Mouse (Mus musculus) embryonic stem cell, embryonic (primary cell): ENCODE results near the gene Notum.

Experiments
- CTCF ChIA-PET, 4 experiments: fragments of 300-600 bp in 2 of 4; fragments of 350-600 bp in 2 of 4; sonication (Branson Sonifier 250); formaldehyde crosslinking; loops; one replicate each; lab custom pipeline; 2022; ENCODE audit warnings: inconsistent platforms in 2 of 4; lab: Charles Lee
- POLR2A ChIA-PET, 4 experiments: fragments of 300-600 bp in 2 of 4; fragments of 350-600 bp in 2 of 4; sonication (Branson Sonifier 250); formaldehyde crosslinking; loops; one replicate each; lab custom pipeline; 2022; ENCODE audit warnings: antibody characterized with exemption in 4 of 4, inconsistent platforms in 1 of 4; lab: Charles Lee

Notum gene

DNA sequence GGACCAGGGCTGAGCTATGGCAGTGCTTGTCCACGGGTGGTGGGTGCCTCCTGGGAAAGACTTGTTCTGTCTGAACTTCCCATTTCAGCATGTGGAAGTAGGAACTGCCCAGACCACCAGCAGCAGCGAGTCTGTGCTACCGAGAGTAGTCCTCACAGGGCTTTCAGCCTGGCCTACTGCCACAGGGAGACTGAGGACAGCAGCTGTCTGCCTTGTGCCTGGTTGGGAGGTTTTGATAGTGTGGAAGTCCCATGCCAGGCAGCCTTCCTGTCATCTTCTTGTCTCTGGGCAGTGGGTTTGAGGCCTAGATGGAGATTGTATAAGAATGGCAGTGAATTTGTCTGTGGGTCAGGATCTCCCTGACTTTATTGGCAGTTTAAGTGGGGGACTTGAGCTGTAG, 28.4 kb upstream of the Notum start:
- POLR2A ChIA-PET: interaction anchor here in 3 of 4 experiments (0.5 to 34.4 kb wide), 13 partner anchors 9 to 114 kb away, joined by 3 to 509 read pairs (median 5); partner anchors contain the start of genes Pycr1 (in 3 of the 3), Aspscr1 (in 1 of the 3), Cenpx (in 1 of the 3) and Lrrc45 (in 1 of the 3)
- CTCF ChIA-PET: interaction anchor here in 3 of 4 experiments (0.8 to 1.7 kb wide), 4 partner anchors 11 to 87 kb away, joined by 3 to 4 read pairs (median 3); partner anchors contain the start of gene Pycr1 (in 1 of the 3)

- CTCF ChIA-PET: interaction anchor here in 1 of 4 experiments (1.6 kb wide), 1 partner anchor 10 kb away, joined by 4 read pairs; no protein-coding TSS in a partner anchor
- POLR2A ChIA-PET: interaction anchor here in 2 of 4 experiments (0.6 to 34.4 kb wide), 9 partner anchors 9 to 606 kb away, joined by 3 to 509 read pairs (median 5); partner anchors contain the start of genes Cenpx (in 1 of the 2), Lrrc45 (in 1 of the 2) and Notum (in 1 of the 2)
Observed at GRCm38 (mm10) chr11:120686650-120687272, 25.8 kb upstream of the Notum start.

DNA sequence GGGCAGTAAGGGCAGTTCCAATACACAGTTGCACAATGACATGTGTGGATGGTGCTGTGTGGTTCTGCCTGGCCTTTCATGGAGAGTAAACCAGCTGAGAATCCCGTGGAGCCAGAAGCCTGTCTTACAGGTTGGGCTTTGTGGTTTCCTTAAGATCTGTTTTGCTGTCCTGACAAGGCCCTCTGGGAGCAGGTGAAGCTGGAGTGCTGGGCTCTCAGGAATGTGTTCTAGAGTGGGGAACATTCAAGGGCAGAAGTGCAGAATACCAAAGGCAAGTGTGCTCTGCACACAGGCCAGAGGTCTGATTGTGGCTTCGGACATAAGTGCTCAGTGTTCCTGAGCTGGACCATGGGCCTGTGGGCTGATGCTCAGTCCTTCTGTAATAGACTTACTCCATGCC, 23.7 kb upstream of the Notum start:
- ChIA-PET POLR2A (interaction anchor here in 3 of 4 experiments (0.7 to 34.4 kb wide), 15 partner anchors 10 to 119 kb away, joined by 3 to 509 read pairs (median 4); partner anchors contain the start of genes Aspscr1 (in 3 of the 3), Cenpx (in 1 of the 3), Lrrc45 (in 1 of the 3) and Notum (in 1 of the 3)), CTCF (interaction anchor here in 2 of 4 experiments (1.1 to 1.2 kb wide), 2 partner anchors 26 to 36 kb away, joined by 3 to 4 read pairs; no protein-coding TSS in a partner anchor)

GRCm38 (mm10) chr11:120684086-120684485, 23.1 kb upstream of the Notum start:
- ChIA-PET POLR2A (interaction anchor here (0.5 to 34.4 kb wide), 17 partner anchors 10 to 118 kb away, joined by 3 to 509 read pairs (median 4); partner anchors contain the start of genes Aspscr1 (in 3 of the 4), Notum (in 2 of the 4), Cenpx (in 1 of the 4) and Lrrc45 (in 1 of the 4)), CTCF (interaction anchor here in 3 of 4 experiments (0.5 to 1.9 kb wide), 3 partner anchors 12 to 36 kb away, joined by 3 to 5 read pairs (median 3); no protein-coding TSS in a partner anchor)

GRCm38 (mm10) chr11:120683536-120683935, 22.6 kb upstream of the Notum start:
- POLR2A ChIA-PET: interaction anchor here in 3 of 4 experiments (0.7 to 34.4 kb wide), 13 partner anchors 9 to 118 kb away, joined by 3 to 509 read pairs (median 4); partner anchors contain the start of genes Aspscr1 (in 3 of the 3), Notum (in 2 of the 3), Cenpx (in 1 of the 3) and Lrrc45 (in 1 of the 3)
- CTCF ChIA-PET: interaction anchor here in 2 of 4 experiments (0.5 to 1.9 kb wide), 2 partner anchors 13 to 37 kb away, joined by 3 to 5 read pairs; no protein-coding TSS in a partner anchor

DNA sequence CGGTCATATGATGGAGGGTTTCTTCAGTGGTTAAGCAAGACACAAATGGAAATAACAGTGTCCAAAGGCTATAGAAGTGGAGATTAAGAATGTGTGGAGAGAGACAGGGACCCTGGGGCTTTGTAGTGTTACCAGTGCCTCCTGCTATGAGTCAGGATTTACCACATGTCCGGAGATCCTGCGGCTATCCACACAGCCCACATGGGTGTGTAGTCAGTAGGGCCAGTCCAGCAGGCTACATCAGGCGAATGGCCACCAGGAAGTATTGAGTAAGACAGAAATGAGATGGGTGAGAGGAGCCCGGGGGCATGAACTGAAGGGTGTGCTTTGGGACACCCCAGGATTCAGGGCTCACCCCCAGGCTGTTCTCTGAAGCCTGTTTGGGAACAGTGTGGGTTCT, 21.7 kb upstream of the Notum start:
- CTCF ChIA-PET: interaction anchor here in 1 of 4 experiments (1.9 kb wide), 1 partner anchor 14 kb away, joined by 5 read pairs; no protein-coding TSS in a partner anchor

GRCm38 (mm10) chr11:120679909-120680308, 18.9 kb upstream of the Notum start:
- POLR2A ChIA-PET: interaction anchor here in 3 of 4 experiments (0.6 to 34.4 kb wide), 19 partner anchors 10 to 173 kb away, joined by 3 to 509 read pairs (median 4); partner anchors contain the start of genes Pycr1 (in 2 of the 3), Cenpx (in 1 of the 3), Lrrc45 (in 1 of the 3) and Notum (in 1 of the 3)
- CTCF ChIA-PET: interaction anchor here (0.6 to 2.5 kb wide), 12 partner anchors 19 to 223 kb away, joined by 3 to 13 read pairs (median 4); partner anchors contain the start of genes Dcxr (in 1 of the 4) and Notum (in 1 of the 4)

More for the DNA sequence above, 21.7 kb upstream of the Notum start:
- POLR2A ChIA-PET: interaction anchor here in 2 of 4 experiments (1.0 to 34.4 kb wide), 7 partner anchors 9 to 50 kb away, joined by 3 to 509 read pairs (median 7); partner anchors contain the start of genes Notum (in 2 of the 2), Aspscr1 (in 1 of the 2), Cenpx (in 1 of the 2) and Lrrc45 (in 1 of the 2)

- CTCF ChIA-PET: interaction anchor here in 2 of 4 experiments (0.7 to 4.4 kb wide), 9 partner anchors 17 to 527 kb away, joined by 3 to 25 read pairs (median 4); partner anchors contain the start of genes Cenpx (in 1 of the 2), Hexdc (in 1 of the 2), Lrrc45 (in 1 of the 2) and Mafg (in 1 of the 2)
- POLR2A ChIA-PET: interaction anchor here (0.8 to 34.4 kb wide), 22 partner anchors 8 to 209 kb away, joined by 3 to 509 read pairs (median 6); partner anchors contain the start of genes Mafg (in 2 of the 4), Notum (in 2 of the 4), Pycr1 (in 2 of the 4) and Arl16 (in 1 of the 4)
Observed at GRCm38 (mm10) chr11:120676951-120677350, 16.0 kb upstream of the Notum start.

DNA sequence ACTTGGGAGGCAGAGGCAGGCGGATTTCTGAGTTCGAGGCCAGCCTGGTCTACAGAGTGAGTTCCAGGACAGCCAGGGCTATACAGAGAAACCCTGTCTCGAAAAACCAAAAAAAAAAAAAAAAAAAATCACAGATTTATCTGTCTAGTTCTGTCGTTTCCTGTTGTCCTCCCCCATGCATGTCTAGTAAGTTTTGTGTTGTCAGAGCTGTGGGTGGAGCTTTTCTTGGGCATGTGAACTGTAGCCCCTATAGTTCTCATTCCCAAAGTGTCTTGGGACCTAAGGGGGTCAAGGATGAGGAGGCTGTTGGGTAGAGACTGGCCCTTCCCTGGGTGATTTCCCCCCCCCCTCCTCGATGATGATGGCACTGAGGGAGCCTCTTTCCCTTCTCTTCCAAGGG, 14.9 kb upstream of the Notum start:
- POLR2A ChIA-PET: interaction anchor here (0.6 to 34.4 kb wide), 31 partner anchors 8 to 728 kb away, joined by 3 to 509 read pairs (median 5); partner anchors contain the start of genes Cenpx (in 2 of the 4), Lrrc45 (in 2 of the 4), Mafg (in 2 of the 4) and Notum (in 2 of the 4)
- CTCF ChIA-PET: interaction anchor here in 1 of 4 experiments (2.5 to 4.4 kb wide), 2 partner anchors 16 to 20 kb away, joined by 5 to 25 read pairs; partner anchors contain the start of gene Notum

- POLR2A ChIA-PET: interaction anchor here (0.7 to 34.4 kb wide), 53 partner anchors 8 to 316 kb away, joined by 3 to 509 read pairs (median 5); partner anchors contain the start of genes Mafg (in 3 of the 4), Notum (in 3 of the 4), Pycr1 (in 3 of the 4) and Cenpx (in 2 of the 4)
- CTCF ChIA-PET: interaction anchor here in 2 of 4 experiments (0.7 to 1.9 kb wide), 6 partner anchors 15 to 103 kb away, joined by 3 to 10 read pairs (median 5); partner anchors contain the start of gene Pycr1 (in 1 of the 2)
Observed at GRCm38 (mm10) chr11:120673594-120674122, 12.7 kb upstream of the Notum start.

DNA sequence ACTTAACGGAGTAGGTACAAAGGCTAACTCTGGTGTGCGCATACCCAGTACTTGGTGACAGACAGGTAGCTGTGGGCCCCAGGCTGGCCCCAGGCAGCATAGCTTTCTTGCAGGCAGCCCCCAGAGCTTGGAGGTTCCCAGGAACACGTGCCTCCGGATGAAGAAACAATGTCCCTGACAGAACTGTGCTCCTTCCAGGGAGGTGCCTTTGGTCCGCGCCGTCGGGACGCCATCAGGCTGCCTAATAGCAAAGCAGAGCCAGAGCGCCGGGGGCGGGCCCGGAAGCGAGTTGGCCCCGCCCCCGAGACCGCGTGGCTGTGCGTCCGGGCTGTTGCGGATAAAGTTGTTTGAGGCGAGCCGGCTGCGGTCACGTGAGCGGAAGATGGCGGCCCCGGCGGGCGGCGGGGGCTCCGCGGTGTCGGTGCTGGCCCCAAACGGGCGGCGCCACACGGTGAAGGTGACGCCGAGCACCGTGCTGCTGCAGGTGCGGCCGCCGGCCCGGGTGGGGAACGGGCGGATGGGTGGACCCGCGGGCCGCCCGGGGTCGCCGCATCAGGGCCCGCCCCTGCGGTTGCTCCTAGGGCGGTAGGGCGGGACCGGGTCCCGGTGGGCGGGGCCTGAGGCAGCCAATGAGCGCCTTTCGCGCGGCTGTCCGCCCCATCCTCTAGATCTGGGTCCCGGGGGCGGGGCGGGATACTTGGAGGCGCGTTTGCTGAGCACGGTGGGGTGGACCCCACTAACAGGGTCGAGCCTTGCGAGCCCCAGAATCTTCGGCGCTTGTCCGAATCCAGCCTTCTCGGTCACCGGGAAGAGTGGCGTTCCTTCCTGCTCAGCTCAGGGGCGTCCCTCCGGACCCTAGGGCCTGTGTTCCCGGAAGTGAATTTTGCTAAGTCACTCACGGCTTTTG, 12.0 kb upstream of the Notum start, which contains the start of gene Aspscr1:
TSS of gene Aspscr1 (plus strand) at position 287 of the 907 bp plus-strand sequence.
- ChIA-PET CTCF (interaction anchor here in 2 of 4 experiments (1.2 to 1.8 kb wide), 5 partner anchors 14 to 103 kb away, joined by 3 to 10 read pairs (median 4); partner anchors contain the start of genes Cenpx (in 1 of the 2), Lrrc45 (in 1 of the 2) and Pycr1 (in 1 of the 2)), POLR2A (interaction anchor here in 3 of 4 experiments (0.7 to 34.4 kb wide), 52 partner anchors 7 to 473 kb away, joined by 3 to 509 read pairs (median 4); partner anchors contain the start of genes Mafg (in 3 of the 3), Notum (in 3 of the 3), Pycr1 (in 3 of the 3) and Cenpx (in 2 of the 3))

- ChIA-PET POLR2A (interaction anchor here (0.8 to 34.4 kb wide), 46 partner anchors 8 to 480 kb away, joined by 3 to 509 read pairs (median 6); partner anchors contain the start of genes Mafg (in 4 of the 4), Pycr1 (in 3 of the 4), Cenpx (in 2 of the 4) and Lrrc45 (in 2 of the 4)), CTCF (interaction anchor here in 3 of 4 experiments (0.8 to 3.2 kb wide), 10 partner anchors 23 to 110 kb away, joined by 3 to 13 read pairs (median 4); partner anchors contain the start of genes Cenpx (in 1 of the 3), Lrrc45 (in 1 of the 3) and Pycr1 (in 1 of the 3))
Observed at GRCm38 (mm10) chr11:120666617-120667016, 5.6 kb upstream of the Notum start.

DNA sequence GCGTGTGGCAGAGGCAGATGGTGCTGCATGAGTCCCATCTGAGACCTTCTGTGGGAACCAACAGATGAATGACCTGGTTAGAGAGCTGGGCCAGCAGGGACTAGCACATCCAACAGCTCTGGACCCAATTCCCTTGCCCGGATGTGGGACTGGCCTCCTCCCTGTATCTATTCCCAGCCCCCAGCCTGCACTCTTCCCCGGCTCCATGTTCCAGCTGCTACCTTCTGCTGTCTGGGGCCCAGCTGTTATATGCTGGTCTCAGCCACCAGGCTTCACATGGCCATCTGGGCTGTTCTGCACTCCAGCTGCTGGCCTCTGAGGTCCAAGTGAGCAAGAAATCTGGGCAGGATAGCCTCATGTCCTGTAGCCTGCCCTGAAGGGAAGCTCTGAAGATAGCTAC, 4.4 kb upstream of the Notum start:
- POLR2A ChIA-PET: interaction anchor here in 3 of 4 experiments (0.6 to 34.4 kb wide), 53 partner anchors 8 to 723 kb away, joined by 3 to 509 read pairs (median 6); partner anchors contain the start of genes Mafg (in 3 of the 3), Pycr1 (in 3 of the 3), Cenpx (in 2 of the 3) and Dcxr (in 2 of the 3)
- CTCF ChIA-PET: interaction anchor here (0.5 to 3.2 kb wide), 15 partner anchors 13 to 111 kb away, joined by 3 to 13 read pairs (median 4); partner anchors contain the start of genes Cenpx (in 1 of the 4), Lrrc45 (in 1 of the 4), Mafg (in 1 of the 4) and Pycr1 (in 1 of the 4)

DNA sequence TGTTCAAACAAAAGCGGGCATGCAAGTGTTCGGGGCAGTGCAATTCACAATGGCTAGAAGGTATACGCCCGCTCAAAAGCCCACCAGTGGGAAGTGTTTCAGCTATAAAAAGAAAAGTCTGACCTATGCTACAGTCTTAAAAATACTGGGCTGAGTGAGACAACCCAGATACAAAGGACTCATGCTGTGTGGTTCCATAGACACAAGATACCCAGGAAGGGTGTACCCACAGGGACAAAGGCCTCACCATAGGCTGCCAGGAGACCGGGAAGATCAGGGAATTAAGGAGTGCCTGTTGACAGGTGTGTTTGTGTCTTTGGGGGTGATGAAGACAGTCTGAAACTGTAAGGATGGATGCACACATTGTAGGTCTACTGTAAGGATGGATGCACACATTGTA, 2.7 kb upstream of the Notum start:
- POLR2A ChIA-PET: interaction anchor here in 3 of 4 experiments (1.2 to 34.4 kb wide), 10 partner anchors 8 to 90 kb away, joined by 3 to 509 read pairs (median 32); partner anchors contain the start of genes Mafg (in 2 of the 3), Pycr1 (in 2 of the 3), Cenpx (in 1 of the 3) and Lrrc45 (in 1 of the 3)

More for the DNA sequence above, 2.7 kb upstream of the Notum start:
- CTCF ChIA-PET: interaction anchor here in 1 of 4 experiments (1.1 kb wide), 1 partner anchor 56 kb away, joined by 3 read pairs; no protein-coding TSS in a partner anchor
